In the genomic region with DNA sequence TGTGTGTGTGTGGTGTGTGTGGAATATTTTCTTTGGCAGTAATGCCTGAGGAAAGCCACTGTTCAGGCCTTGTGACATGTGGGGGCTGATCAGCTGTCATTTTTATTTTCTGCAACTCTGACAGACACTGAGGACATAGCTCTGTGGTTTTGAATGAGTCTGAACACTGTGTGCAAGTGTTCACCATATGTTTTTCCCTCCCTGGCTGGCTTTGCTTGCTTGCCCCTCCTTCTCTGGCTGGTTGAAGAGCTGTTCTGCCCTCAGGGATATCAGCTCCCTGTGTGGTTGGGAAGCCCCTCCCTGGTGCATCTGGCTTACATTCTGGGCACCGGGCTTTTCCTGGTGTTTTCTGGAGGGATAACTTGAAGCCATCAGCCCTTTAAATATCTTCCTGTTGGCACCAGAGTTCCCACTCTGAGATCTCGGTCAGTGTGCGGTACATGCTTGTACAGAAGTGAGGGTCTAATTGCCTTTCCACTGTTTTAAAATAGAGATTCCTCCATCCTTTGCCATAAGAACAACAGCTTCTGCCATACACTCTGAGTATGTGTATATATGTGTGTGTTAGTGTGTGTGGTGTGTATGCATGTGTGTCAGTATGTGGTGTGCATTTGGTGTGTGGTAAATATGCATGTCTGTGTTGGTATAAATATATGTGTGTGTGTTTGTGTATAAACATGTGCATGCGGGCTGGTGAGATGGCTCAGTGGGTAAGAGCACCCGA, we compare ENCODE assay signal across 12 mouse cellular contexts. TPM values are rescaled to one million over a fixed set of nuclear protein-coding genes. Genes with fewer than 3 reads are reported as not detected.
DNase-seq lines count a peak whose midpoint lies in the region; ATAC-seq and TF ChIP-seq lines count a peak whose summit lies in the region.
"Had no signal": no experiment of that assay in that cellular context is flagged by ENCODE, and none has a peak within 500 bp of the region (broad histone marks: within the 10 kb centered on the region; RNA-seq: fewer than 3 reads in every experiment).

No protein-coding gene starts in this region.

- TF ChIP-seq CTCF in lung, postnatal 0 days (IDR thresholded peaks at IDR 0.05), result no peak

- no peaks in the 10 kb centered on the region for H3K27me3 ChIP-seq in forebrain, embryonic 15.5 days
- H3K27me3 ChIP-seq in forebrain, embryonic 11.5 days (ENCODE audit: control insufficient read depth, insufficient read depth, low read length), result no peaks in the 10 kb centered on the region
- H3K27me3 ChIP-seq in lung, postnatal 0 days (replicated peaks; ENCODE audit: insufficient read depth, low read length), result no peaks in the 10 kb centered on the region

- peak; percentile 91 for ATAC-seq in forebrain, embryonic 15.5 days (replicated peaks)
- ATAC-seq in forebrain, embryonic 11.5 days (replicated peaks; ENCODE audit: low FRiP score), result no peak
- ATAC-seq in lung, postnatal 0 days, result no peak

- no peaks in the 10 kb centered on the region for H3K9me3 ChIP-seq in forebrain, embryonic 15.5 days
- no peaks in the 10 kb centered on the region for H3K9me3 ChIP-seq in forebrain, embryonic 11.5 days (ENCODE audit: control insufficient read depth, low read length)
- H3K9me3 ChIP-seq in lung, postnatal 0 days (ENCODE audit: low read length), result no peaks in the 10 kb centered on the region
- H3K9me3 ChIP-seq: heart, embryonic 13.5 days had no signal

- H3K4me1 ChIP-seq in forebrain, embryonic 15.5 days, result peaks cover 17% of the 10 kb centered on the region
- H3K4me1 ChIP-seq in forebrain, embryonic 11.5 days (replicated peaks; ENCODE audit: control insufficient read depth, insufficient read depth, low read length), result no peaks in the 10 kb centered on the region
- no peaks in the 10 kb centered on the region for H3K4me1 ChIP-seq in lung, postnatal 0 days (ENCODE audit: insufficient read depth, low read depth, low read length)
- H3K4me1 ChIP-seq: heart, embryonic 13.5 days had no signal

- no peak overlapping the region for H3K4me3 ChIP-seq in forebrain, embryonic 15.5 days
- H3K4me3 ChIP-seq in forebrain, embryonic 11.5 days (ENCODE audit: low read depth, low read length), result no peak overlapping the region
- H3K4me3 ChIP-seq in lung, postnatal 0 days (ENCODE audit: low read depth, low read length), result no peak overlapping the region
- H3K4me3 ChIP-seq: erythroblast, embryonic 14.5 days; heart, embryonic 13.5 days had no signal

- no peak for DNase-seq in forebrain, embryonic 11.5 days (ENCODE audit: low spot score)
- DNase-seq in Muller cell, postnatal 12 days (ENCODE audit: inconsistent ontology term), result peak; percentile 25
- peak; percentile 16 for DNase-seq in embryo, embryonic 11.5 days (ENCODE audit: low read depth, low spot score)
- peak; percentile 86 for DNase-seq in layer of hippocampus, adult 9-11 months
- DNase-seq in T-cell, adult 2 months (ENCODE audit: low spot score), result no peak
- no peak for DNase-seq in lung, postnatal 0 days (ENCODE audit: low spot score)
- no peak for DNase-seq in lung, postnatal 14 days
- DNase-seq: lung, adult 18-20 months had no signal

- no peak overlapping the region for H3K9ac ChIP-seq in forebrain, embryonic 15.5 days (replicated peaks)
- H3K9ac ChIP-seq in forebrain, embryonic 11.5 days (ENCODE audit: low read length), result no peak overlapping the region
- H3K9ac ChIP-seq in lung, postnatal 0 days (replicated peaks; ENCODE audit: low read depth), result no peak overlapping the region
- H3K9ac ChIP-seq: heart, embryonic 13.5 days had no signal

- no peaks in the 10 kb centered on the region for H3K36me3 ChIP-seq in forebrain, embryonic 15.5 days
- H3K36me3 ChIP-seq in forebrain, embryonic 11.5 days (ENCODE audit: control insufficient read depth, insufficient read depth, low read length), result no peaks in the 10 kb centered on the region
- no peaks in the 10 kb centered on the region for H3K36me3 ChIP-seq in lung, postnatal 0 days (ENCODE audit: insufficient read depth, low read length)
- H3K36me3 ChIP-seq: heart, embryonic 13.5 days had no signal

- no peak overlapping the region for H3K4me2 ChIP-seq in forebrain, embryonic 15.5 days (replicated peaks)
- no peak overlapping the region for H3K4me2 ChIP-seq in forebrain, embryonic 11.5 days (ENCODE audit: low read depth, low read length, severe bottlenecking)
- H3K4me2 ChIP-seq in lung, postnatal 0 days (replicated peaks; ENCODE audit: low read depth, low read length), result no peak overlapping the region
- H3K4me2 ChIP-seq: heart, embryonic 13.5 days had no signal

- TF ChIP-seq EP300 in lung, postnatal 0 days (IDR thresholded peaks at IDR 0.05), result no peak

- 61% methylated on average over 5 of the region's 5 CpGs for WGBS in forebrain, embryonic 15.5 days
- 74% methylated on average over 5 of the region's 5 CpGs for WGBS in forebrain, embryonic 11.5 days
- 70% methylated on average over 5 of the region's 5 CpGs for WGBS in lung, postnatal 0 days

- H3K27ac ChIP-seq in forebrain, embryonic 15.5 days (replicated peaks), result peak overlapping the region; percentile 52; the same call in 1 of the 2 replicates
- no peak overlapping the region for H3K27ac ChIP-seq in forebrain, embryonic 11.5 days (ENCODE audit: low read depth, low read length)
- H3K27ac ChIP-seq in lung, postnatal 0 days (ENCODE audit: low read length), result no peak overlapping the region
- H3K27ac ChIP-seq: heart, embryonic 13.5 days; kidney, postnatal 0 days had no signal

RNA-seq across cellular contexts. Expression of gene Noc4l, which starts 41.6 kb away (rescaled TPM):
- 44.4 and 50.5 TPM in 2 replicates for polyA plus RNA-seq in forebrain, embryonic 15.5 days (2015; fragmentation: Nextera tagmentation; extraction: Ambion mirVana)
- 68.9 and 78.2 TPM in 2 replicates for polyA plus RNA-seq in forebrain, embryonic 11.5 days (2014; fragmentation: Nextera tagmentation; extraction: Ambion mirVana)
- 16.2 and 18.9 TPM in 2 replicates for polyA plus RNA-seq in lung, postnatal 0 days (2015; fragmentation: Nextera tagmentation; extraction: Ambion mirVana)

RNA-seq across cellular contexts. Expression of gene Ddx51, which starts 41.7 kb away (rescaled TPM):
- polyA plus RNA-seq in forebrain, embryonic 15.5 days (2015; fragmentation: Nextera tagmentation; extraction: Ambion mirVana), result 22.6 and 24.3 TPM in 2 replicates
- 41.9 and 43.0 TPM in 2 replicates for polyA plus RNA-seq in forebrain, embryonic 11.5 days (2014; fragmentation: Nextera tagmentation; extraction: Ambion mirVana)
- polyA plus RNA-seq in lung, postnatal 0 days (2015; fragmentation: Nextera tagmentation; extraction: Ambion mirVana), result 7.3 and 7.4 TPM in 2 replicates

Comparison
In these comparisons a context has a peak if more than half of its experiments do, and no peak if none do; other contexts are left out.
1. DNase-seq: peak in Muller cell, postnatal 12 days (single experiment), embryo, embryonic 11.5 days (single experiment) and layer of hippocampus, adult 9-11 months (single experiment); none in forebrain, embryonic 11.5 days (single experiment), T-cell, adult 2 months (single experiment), lung, postnatal 0 days (single experiment) and lung, postnatal 14 days (single experiment).